Mouse (Mus musculus): Measurements from ENCODE around the gene Coro1c.

- TF ChIP-seq GATA1 (IDR thresholded peaks at IDR 0.05; ENCODE audit: low read length) (no peak), TAL1 (IDR thresholded peaks at IDR 0.05; ENCODE audit: low read length) (no peak)
These were observed 1.4 kb downstream of the Coro1c start for GRCm38 (mm10) chr5:113906958-113907735.
